Mouse (Mus musculus): ENCODE measurements around the gene Cpe. TPM values are rescaled to one million over a fixed set of nuclear protein-coding genes. Genes with fewer than 3 reads are reported as not detected.

Cpe gene
- total and polyA plus RNA-seq, 3 experiments = 0.13 TPM; not detected in 2

DNA sequence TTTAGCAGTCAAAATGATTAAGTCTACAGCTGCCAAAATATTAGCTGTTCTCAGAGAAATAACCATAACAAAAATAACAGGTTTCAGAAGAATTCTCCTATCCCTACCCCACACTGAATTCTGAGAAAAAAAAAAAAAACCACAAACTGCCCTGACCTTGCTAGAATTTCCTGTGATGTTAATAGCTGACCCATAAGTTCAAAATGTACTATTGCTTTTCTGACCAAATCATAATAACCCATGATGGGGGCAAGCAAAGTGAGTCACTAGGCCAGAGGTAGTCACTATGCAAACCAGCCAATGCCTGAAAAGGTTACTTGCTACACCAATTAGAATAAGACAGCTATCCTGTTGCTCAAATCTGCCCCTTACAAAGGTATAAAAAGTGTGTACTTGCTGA, 14.6 kb upstream of the Cpe start:
- dilution Hi-C loops (cut with MboI; ENCODE audit: extremely low pct_ligation_motif_present, extremely low pct_unique_long_range_greater_than_20kb, low sequenced_read_pairs) (no loop called here), in situ Hi-C loops (cut with MboI; ENCODE audit: low pct_ligation_motif_present, low pct_unique_long_range_greater_than_20kb, low sequenced_read_pairs) (no loop called here)
- H3K4me1 ChIP-seq (ENCODE audit: control insufficient read depth in 1 of 2, insufficient read depth in 2 of 2) = no peaks in the 10 kb centered on the region

DNA sequence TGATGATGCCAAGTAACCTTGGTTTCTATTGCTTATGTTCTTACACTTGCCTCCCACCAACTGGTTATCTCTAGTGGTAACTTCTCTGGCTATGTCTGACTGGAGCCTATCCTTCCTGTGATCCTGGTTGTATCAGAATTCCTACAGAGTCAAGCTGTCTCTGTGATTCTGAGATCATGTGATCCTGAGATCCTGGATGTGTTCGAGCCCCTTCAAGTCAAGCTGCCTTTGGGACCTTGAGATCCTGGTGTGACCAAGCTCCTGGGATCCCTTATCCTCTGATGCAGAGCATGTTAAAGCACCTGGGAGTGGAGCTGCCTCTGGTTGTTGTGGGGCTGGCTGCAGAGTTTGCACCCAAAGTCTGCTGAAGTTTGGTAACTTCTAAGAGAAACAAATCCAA, 10.3 kb upstream of the Cpe start:
- in situ Hi-C loops (cut with MboI; ENCODE audit: low pct_ligation_motif_present, low pct_unique_long_range_greater_than_20kb, low sequenced_read_pairs) = no loop called here
- Histone ChIP-seq H3K4me3 (replicated peaks in 1 of 3; ENCODE audit: low read depth in 2 of 3, low read length in 2 of 3, poor library complexity in 1 of 3) (no peak overlapping the region), H3K4me1 (ENCODE audit: control insufficient read depth in 1 of 2, insufficient read depth in 2 of 2) (no peaks in the 10 kb centered on the region), H3K4me2 (ENCODE audit: insufficient read depth, low read depth, poor library complexity, severe bottlenecking) (no peak overlapping the region), H3K27ac (ENCODE audit: insufficient read depth, low read depth) (no peak overlapping the region), H3K9ac (ENCODE audit: insufficient read depth, low read depth) (no peak overlapping the region), H3K36me3 (replicated peaks in 1 of 2; ENCODE audit: control insufficient read depth in 1 of 2, insufficient read depth in 1 of 2, low read length in 1 of 2) (no peaks in the 10 kb centered on the region), H3K79me2 (replicated peaks; ENCODE audit: control insufficient read depth, extremely low read depth, insufficient read depth, poor library complexity, severe bottlenecking) (no peaks in the 10 kb centered on the region), H3K27me3 (replicated peaks) (no peaks in the 10 kb centered on the region), H3K9me3 (replicated peaks; ENCODE audit: low read length) (no peaks in the 10 kb centered on the region)
- no peak for TF ChIP-seq RCOR1 (conservative IDR thresholded peaks at IDR 0.05; ENCODE audit: low read depth, low read length)
- TF ChIP-seq POLR2AphosphoS2 (IDR thresholded peaks at IDR 0.05; ENCODE audit: low read depth, low read length) = no peak
- no peak for TF ChIP-seq MAZ (IDR thresholded peaks at IDR 0.05; ENCODE audit: low read depth, low read length)
- no peak for TF ChIP-seq POLR2A (IDR thresholded peaks at IDR 0.05; ENCODE audit: low read depth, low read length)
- no peak for TF ChIP-seq UBTF (IDR thresholded peaks at IDR 0.05; ENCODE audit: low read depth, low read length)
- no peak for TF ChIP-seq JUND (conservative IDR thresholded peaks at IDR 0.05; ENCODE audit: low read depth, low read length)
- TF ChIP-seq SMC3 (IDR thresholded peaks at IDR 0.05; ENCODE audit: low read depth, low read length) = no peak
- no peak for TF ChIP-seq KAT2A (IDR thresholded peaks at IDR 0.05; ENCODE audit: insufficient replicate concordance, low read length)
- TF ChIP-seq ZKSCAN1 (IDR thresholded peaks at IDR 0.05; ENCODE audit: borderline replicate concordance, low read depth, low read length) = no peak
- TF ChIP-seq USF1 (IDR thresholded peaks at IDR 0.05; ENCODE audit: low read depth, low read length) = no peak
- TF ChIP-seq NELFE (IDR thresholded peaks at IDR 0.05; ENCODE audit: low read depth, low read length) = no peak
- DNase-seq (ENCODE audit: extremely low read depth) = no peak
- dilution Hi-C loops (cut with MboI; ENCODE audit: extremely low pct_ligation_motif_present, extremely low pct_unique_long_range_greater_than_20kb, low sequenced_read_pairs) = no loop called here

More for the DNA sequence above, 14.6 kb upstream of the Cpe start:
- no peak overlapping the region for H3K27ac ChIP-seq (ENCODE audit: insufficient read depth, low read depth)
- no peak overlapping the region for H3K9ac ChIP-seq (ENCODE audit: insufficient read depth, low read depth)
- no peaks in the 10 kb centered on the region for H3K36me3 ChIP-seq (replicated peaks in 1 of 2; ENCODE audit: control insufficient read depth in 1 of 2, insufficient read depth in 1 of 2, low read length in 1 of 2)
- TF ChIP-seq NELFE (IDR thresholded peaks at IDR 0.05; ENCODE audit: low read depth, low read length) (no peak), E2F4 (IDR thresholded peaks at IDR 0.05; ENCODE audit: insufficient replicate concordance, low read depth, low read length) (no peak), POLR2A (IDR thresholded peaks at IDR 0.05; ENCODE audit: low read depth, low read length) (no peak), IRF4 (IDR thresholded peaks at IDR 0.05; ENCODE audit: low read depth, low read length) (no peak), CTCF (conservative IDR thresholded peaks at IDR 0.05 in 1 of 2, IDR thresholded peaks at IDR 0.05 in 1 of 2; ENCODE audit: low read depth in 2 of 2, low read length in 2 of 2) (no peak), KAT2A (IDR thresholded peaks at IDR 0.05; ENCODE audit: insufficient replicate concordance, low read length) (no peak), MAX (IDR thresholded peaks at IDR 0.05; ENCODE audit: low read length) (no peak)
- no peak for DNase-seq (ENCODE audit: extremely low read depth)
- no peaks in the 10 kb centered on the region for H3K27me3 ChIP-seq (replicated peaks)
- no peaks in the 10 kb centered on the region for H3K9me3 ChIP-seq (replicated peaks; ENCODE audit: low read length)
- no peak overlapping the region for H3K4me3 ChIP-seq (replicated peaks in 1 of 3; ENCODE audit: low read depth in 2 of 3, low read length in 2 of 3, poor library complexity in 1 of 3)
- H3K79me2 ChIP-seq (replicated peaks; ENCODE audit: control insufficient read depth, extremely low read depth, insufficient read depth, poor library complexity, severe bottlenecking) = no peaks in the 10 kb centered on the region
- H3K4me2 ChIP-seq (ENCODE audit: insufficient read depth, low read depth, poor library complexity, severe bottlenecking) = no peak overlapping the region

Measured in CH12.LX (cell line).